Mouse (Mus musculus): Measurements from ENCODE around the gene Alpl.

The Alpl gene

GRCm38 (mm10) chr4:137723527-137723926 lies 72.7 kb downstream of the Alpl start:
- TF ChIP-seq POU5F1 (IDR thresholded peaks at IDR 0.05; ENCODE audit: borderline replicate concordance, low read length) (no peak), NANOG (IDR thresholded peaks at IDR 0.05; ENCODE audit: borderline replicate concordance, low read length) (no peak), CTCF (conservative IDR thresholded peaks at IDR 0.05; ENCODE audit: low read length) (no peak)
- peaks cover 34% of the 10 kb centered on the region for H3K36me3 ChIP-seq (ENCODE audit: insufficient read depth, low read length)
- peaks cover 98% of the 10 kb centered on the region for H3K4me1 ChIP-seq (replicated peaks; ENCODE audit: low read depth, low read length)

GRCm38 (mm10) chr4:137722692-137723427 lies 73.3 kb downstream of the Alpl start:
- H3K36me3 ChIP-seq (ENCODE audit: insufficient read depth, low read length), result peaks cover 34% of the 10 kb centered on the region
- H3K4me1 ChIP-seq (replicated peaks; ENCODE audit: low read depth, low read length), result peaks cover 98% of the 10 kb centered on the region
- H3K27me3 ChIP-seq (ENCODE audit: insufficient read depth, low read length), result peaks cover 32% of the 10 kb centered on the region
- peak overlapping the region; percentile 66 for H3K4me3 ChIP-seq (replicated peaks; ENCODE audit: low read length)
- no peaks in the 10 kb centered on the region for H3K9me3 ChIP-seq (ENCODE audit: low read length)
- TF ChIP-seq POU5F1 (IDR thresholded peaks at IDR 0.05; ENCODE audit: borderline replicate concordance, low read length) (no peak), CTCF (conservative IDR thresholded peaks at IDR 0.05; ENCODE audit: low read length) (peak; percentile 93)

More at GRCm38 (mm10) chr4:137723527-137723926, 72.7 kb downstream of the Alpl start:
- H3K4me3 ChIP-seq (replicated peaks; ENCODE audit: low read length), result peak overlapping the region; percentile 66
- H3K27me3 ChIP-seq (ENCODE audit: insufficient read depth, low read length), result peaks cover 27% of the 10 kb centered on the region
- no peaks in the 10 kb centered on the region for H3K9me3 ChIP-seq (ENCODE audit: low read length)

- Histone ChIP-seq H3K27me3 (ENCODE audit: insufficient read depth, low read length) (peaks cover 36% of the 10 kb centered on the region), H3K4me1 (replicated peaks; ENCODE audit: low read depth, low read length) (peaks cover 98% of the 10 kb centered on the region), H3K36me3 (ENCODE audit: insufficient read depth, low read length) (peaks cover 34% of the 10 kb centered on the region), H3K9me3 (ENCODE audit: low read length) (no peaks in the 10 kb centered on the region), H3K4me3 (replicated peaks; ENCODE audit: low read length) (no peak overlapping the region)
- TF ChIP-seq NANOG (IDR thresholded peaks at IDR 0.05; ENCODE audit: borderline replicate concordance, low read length) (no peak), POU5F1 (IDR thresholded peaks at IDR 0.05; ENCODE audit: borderline replicate concordance, low read length) (peak; percentile 52; the same call in 1 of the 2 replicates), CTCF (conservative IDR thresholded peaks at IDR 0.05; ENCODE audit: low read length) (no peak)
Observed at GRCm38 (mm10) chr4:137722230-137722629, 74.0 kb downstream of the Alpl start.

- peaks cover 43% of the 10 kb centered on the region for H3K27me3 ChIP-seq (ENCODE audit: insufficient read depth, low read length)
- H3K36me3 ChIP-seq (ENCODE audit: insufficient read depth, low read length), result peaks cover 30% of the 10 kb centered on the region
- H3K9me3 ChIP-seq (ENCODE audit: low read length), result no peaks in the 10 kb centered on the region
- TF ChIP-seq NANOG (IDR thresholded peaks at IDR 0.05; ENCODE audit: borderline replicate concordance, low read length), result no peak
- no peak for TF ChIP-seq CTCF (conservative IDR thresholded peaks at IDR 0.05; ENCODE audit: low read length)
- TF ChIP-seq POU5F1 (IDR thresholded peaks at IDR 0.05; ENCODE audit: borderline replicate concordance, low read length), result no peak
- no peak overlapping the region for H3K4me3 ChIP-seq (replicated peaks; ENCODE audit: low read length)
- H3K4me1 ChIP-seq (replicated peaks; ENCODE audit: low read depth, low read length), result peaks cover 98% of the 10 kb centered on the region
Observed at GRCm38 (mm10) chr4:137721563-137721962, 74.6 kb downstream of the Alpl start.

- TF ChIP-seq POU5F1 (IDR thresholded peaks at IDR 0.05; ENCODE audit: borderline replicate concordance, low read length) (no peak), CTCF (conservative IDR thresholded peaks at IDR 0.05; ENCODE audit: low read length) (no peak), NANOG (IDR thresholded peaks at IDR 0.05; ENCODE audit: borderline replicate concordance, low read length) (no peak)
- Histone ChIP-seq H3K4me1 (replicated peaks; ENCODE audit: low read depth, low read length) (peaks cover 93% of the 10 kb centered on the region), H3K27me3 (ENCODE audit: insufficient read depth, low read length) (peaks cover 51% of the 10 kb centered on the region)
Observed at GRCm38 (mm10) chr4:137719378-137720077, 76.7 kb downstream of the Alpl start.

GRCm38 (mm10) chr4:137717671-137718070 lies 78.5 kb downstream of the Alpl start:
- no peaks in the 10 kb centered on the region for H3K9me3 ChIP-seq (ENCODE audit: low read length)
- H3K36me3 ChIP-seq (ENCODE audit: insufficient read depth, low read length), result peaks cover 18% of the 10 kb centered on the region
- peaks cover 38% of the 10 kb centered on the region for H3K27me3 ChIP-seq (ENCODE audit: insufficient read depth, low read length)
- TF ChIP-seq NANOG (IDR thresholded peaks at IDR 0.05; ENCODE audit: borderline replicate concordance, low read length) (no peak), POU5F1 (IDR thresholded peaks at IDR 0.05; ENCODE audit: borderline replicate concordance, low read length) (no peak), CTCF (conservative IDR thresholded peaks at IDR 0.05; ENCODE audit: low read length) (no peak)
- peaks cover 88% of the 10 kb centered on the region for H3K4me1 ChIP-seq (replicated peaks; ENCODE audit: low read depth, low read length)
- H3K4me3 ChIP-seq (replicated peaks; ENCODE audit: low read length), result peak overlapping the region; percentile 32

More at GRCm38 (mm10) chr4:137719378-137720077, 76.7 kb downstream of the Alpl start:
- Histone ChIP-seq H3K4me3 (replicated peaks; ENCODE audit: low read length) (peak overlapping the region; percentile 76), H3K9me3 (ENCODE audit: low read length) (no peaks in the 10 kb centered on the region), H3K36me3 (ENCODE audit: insufficient read depth, low read length) (peaks cover 18% of the 10 kb centered on the region)

GRCm38 (mm10) chr4:137717005-137717404 lies 79.2 kb downstream of the Alpl start:
- Histone ChIP-seq H3K36me3 (ENCODE audit: insufficient read depth, low read length) (peaks cover 13% of the 10 kb centered on the region), H3K4me1 (replicated peaks; ENCODE audit: low read depth, low read length) (peaks cover 88% of the 10 kb centered on the region), H3K4me3 (replicated peaks; ENCODE audit: low read length) (peak overlapping the region; percentile 41; the same call in 1 of the 2 replicates), H3K9me3 (ENCODE audit: low read length) (no peaks in the 10 kb centered on the region), H3K27me3 (ENCODE audit: insufficient read depth, low read length) (peaks cover 38% of the 10 kb centered on the region)
- TF ChIP-seq NANOG (IDR thresholded peaks at IDR 0.05; ENCODE audit: borderline replicate concordance, low read length), result no peak

- peaks cover 80% of the 10 kb centered on the region for H3K4me1 ChIP-seq (replicated peaks; ENCODE audit: low read depth, low read length)
- H3K9me3 ChIP-seq (ENCODE audit: low read length), result no peaks in the 10 kb centered on the region
- H3K27me3 ChIP-seq (ENCODE audit: insufficient read depth, low read length), result peaks cover 33% of the 10 kb centered on the region
- H3K4me3 ChIP-seq (replicated peaks; ENCODE audit: low read length), result 0 out of 2 replicates have a peak overlapping the region, but pooled peaks have one; percentile 17
- H3K36me3 ChIP-seq (ENCODE audit: insufficient read depth, low read length), result no peaks in the 10 kb centered on the region
- TF ChIP-seq POU5F1 (IDR thresholded peaks at IDR 0.05; ENCODE audit: borderline replicate concordance, low read length), result no peak
- TF ChIP-seq NANOG (IDR thresholded peaks at IDR 0.05; ENCODE audit: borderline replicate concordance, low read length), result no peak
- TF ChIP-seq CTCF (conservative IDR thresholded peaks at IDR 0.05; ENCODE audit: low read length), result peak; percentile 75
Observed at GRCm38 (mm10) chr4:137714020-137714624, 82.1 kb downstream of the Alpl start.

Measured in E14TG2a.4 (cell line).